Mouse (Mus musculus): ENCODE results near the gene Adamts18. TPM values are rescaled to one million over a fixed set of nuclear protein-coding genes. Genes with fewer than 3 reads are reported as not detected.

The Adamts18 gene
- polyA plus RNA-seq, 1 experiment from 2014 or later, result 7.9 TPM

GRCm38 (mm10) chr8:113656681-113657298, 191.7 kb downstream of the Adamts18 start:
- H3K9ac ChIP-seq, result no peak overlapping the region
- H3K36me3 ChIP-seq, result no peaks in the 10 kb centered on the region
- WGBS, result 77% methylated on average over 11 of the region's 11 CpGs
- no peak for ATAC-seq (ENCODE audit: insufficient number of reproducible peaks, low FRiP score, low TSS enrichment, low read depth)
- H3K9me3 ChIP-seq (replicated peaks), result no peaks in the 10 kb centered on the region
- H3K27me3 ChIP-seq, result no peaks in the 10 kb centered on the region; the same call in 1 of the 2 replicates
- H3K4me2 ChIP-seq (replicated peaks), result no peak overlapping the region
- no peak overlapping the region for H3K27ac ChIP-seq (replicated peaks)
- no peak overlapping the region for H3K4me3 ChIP-seq (replicated peaks)
- H3K4me1 ChIP-seq, result no peaks in the 10 kb centered on the region

DNA sequence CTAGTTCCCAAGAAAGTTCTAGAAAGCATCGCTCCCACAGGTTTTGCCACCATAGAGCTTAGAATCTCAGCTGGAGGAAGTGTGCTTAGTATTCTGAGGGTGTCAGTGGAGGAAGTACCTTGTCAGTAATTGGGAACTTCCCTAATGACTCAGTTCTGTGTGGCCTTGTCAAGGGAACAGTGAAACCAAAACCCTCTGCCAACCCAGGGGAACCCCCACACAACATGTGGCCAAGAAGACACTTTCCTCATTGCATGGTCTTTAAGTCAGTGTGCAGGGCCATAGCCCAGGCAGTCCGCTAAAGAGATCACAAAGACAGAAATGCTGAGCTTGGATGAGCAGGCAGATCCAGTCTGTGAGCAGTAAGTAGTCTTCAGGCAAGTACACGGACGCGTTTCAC, 192.4 kb downstream of the Adamts18 start:
- no peaks in the 10 kb centered on the region for H3K36me3 ChIP-seq
- H3K9ac ChIP-seq, result no peak overlapping the region
- no peaks in the 10 kb centered on the region for H3K9me3 ChIP-seq (replicated peaks)
- no peak for ATAC-seq (ENCODE audit: insufficient number of reproducible peaks, low FRiP score, low TSS enrichment, low read depth)
- no peak overlapping the region for H3K4me3 ChIP-seq (replicated peaks)
- WGBS, result 88% methylated on average over 5 of the region's 5 CpGs
- H3K27ac ChIP-seq (replicated peaks), result no peak overlapping the region
- H3K4me2 ChIP-seq (replicated peaks), result no peak overlapping the region
- no peaks in the 10 kb centered on the region for H3K4me1 ChIP-seq
- no peaks in the 10 kb centered on the region; the same call in 1 of the 2 replicates for H3K27me3 ChIP-seq

- H3K9ac ChIP-seq, result no peak overlapping the region
- H3K4me3 ChIP-seq (replicated peaks), result no peak overlapping the region
- H3K4me1 ChIP-seq, result no peaks in the 10 kb centered on the region
- 52% methylated on average over 4 of the region's 4 CpGs for WGBS
- ATAC-seq (ENCODE audit: insufficient number of reproducible peaks, low FRiP score, low TSS enrichment, low read depth), result no peak
- H3K9me3 ChIP-seq (replicated peaks), result no peaks in the 10 kb centered on the region
- no peak overlapping the region for H3K4me2 ChIP-seq (replicated peaks)
- no peak overlapping the region for H3K27ac ChIP-seq (replicated peaks)
- H3K36me3 ChIP-seq, result no peaks in the 10 kb centered on the region
- H3K27me3 ChIP-seq, result no peaks in the 10 kb centered on the region; the same call in 1 of the 2 replicates
Measured at GRCm38 (mm10) chr8:113653151-113653550, 195.4 kb downstream of the Adamts18 start.

- H3K27ac ChIP-seq (replicated peaks), result no peak overlapping the region
- H3K9ac ChIP-seq, result no peak overlapping the region
- ATAC-seq (ENCODE audit: insufficient number of reproducible peaks, low FRiP score, low TSS enrichment, low read depth), result no peak
- H3K4me1 ChIP-seq, result no peaks in the 10 kb centered on the region
- no peaks in the 10 kb centered on the region for H3K9me3 ChIP-seq (replicated peaks)
- no peaks in the 10 kb centered on the region; the same call in 1 of the 2 replicates for H3K27me3 ChIP-seq
- WGBS, result 87% methylated on average over 11 of the region's 12 CpGs
- H3K4me3 ChIP-seq (replicated peaks), result no peak overlapping the region
- no peaks in the 10 kb centered on the region for H3K36me3 ChIP-seq
- no peak overlapping the region for H3K4me2 ChIP-seq (replicated peaks)
Measured at GRCm38 (mm10) chr8:113652450-113652849, 196.1 kb downstream of the Adamts18 start.

Other genes with a start within 250 kb of the Adamts18 start
- 7.6 and 9.1 TPM in 2 replicates for gene Mon1b, start 213.2 kb downstream of the Adamts18 start, polyA plus RNA-seq (2015; fragmentation: Nextera tagmentation; extraction: Ambion mirVana)
- gene Syce1l, start 205.5 kb downstream of the Adamts18 start, polyA plus RNA-seq (2015; fragmentation: Nextera tagmentation; extraction: Ambion mirVana), result not detected in 2 replicates

All from embryonic facial prominence, embryonic 15.5 days (tissue).